Comparison of ENCODE assay signal across 27 mouse cellular contexts in the genomic region with DNA sequence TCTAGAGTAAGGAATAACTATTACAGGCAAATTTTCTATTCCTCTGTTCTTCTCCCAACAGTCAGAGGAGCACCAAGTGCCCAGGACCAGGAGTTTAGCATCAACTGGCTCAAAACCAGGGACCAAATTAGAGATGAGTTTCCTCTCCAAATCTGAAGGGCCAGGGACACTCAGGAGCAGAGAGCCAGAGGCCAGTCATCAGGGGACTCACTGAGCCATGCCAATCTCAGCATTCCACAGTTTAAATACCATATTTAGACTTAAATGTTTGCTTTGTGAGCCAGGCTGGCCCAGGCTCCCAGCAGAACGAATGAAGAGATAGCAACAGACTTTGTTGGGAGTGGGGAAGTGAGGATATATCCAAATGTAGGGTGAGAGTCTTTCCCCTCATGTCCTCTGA.
"Had no signal": no experiment of that assay in that cellular context is flagged by ENCODE, and none has a peak within 500 bp of the region (broad histone marks: within the 10 kb centered on the region; RNA-seq: fewer than 3 reads in every experiment).

No protein-coding gene starts in this region.

- ATAC-seq: hindbrain, embryonic 16.5 days; intestine, embryonic 16.5 days; liver, embryonic 12.5 days had no signal

- H3K36me3 ChIP-seq: heart, embryonic 13.5 days; heart, embryonic 15.5 days; hindbrain, embryonic 10.5 days; hindbrain, embryonic 12.5 days; kidney, embryonic 15.5 days; limb, embryonic 13.5 days; limb, embryonic 15.5 days; liver, embryonic 12.5 days had no signal

- H3K27ac ChIP-seq: gastrocnemius, adult 2 months; heart, adult 2 months; heart, embryonic 13.5 days; heart, embryonic 15.5 days; hindbrain, embryonic 10.5 days; hindbrain, embryonic 12.5 days; hindbrain, embryonic 14.5 days; kidney, embryonic 15.5 days; kidney, postnatal 0 days; limb, embryonic 13.5 days; limb, embryonic 15.5 days; liver, embryonic 12.5 days; liver, embryonic 14.5 days had no signal

- H3K9ac ChIP-seq: heart, embryonic 13.5 days; heart, embryonic 15.5 days; hindbrain, embryonic 12.5 days; hindbrain, embryonic 14.5 days; kidney, embryonic 15.5 days; limb, embryonic 13.5 days; limb, embryonic 15.5 days; liver, embryonic 12.5 days; liver, embryonic 14.5 days had no signal

- H3K9me3 ChIP-seq: heart, embryonic 13.5 days; heart, embryonic 15.5 days; hindbrain, embryonic 10.5 days; hindbrain, embryonic 12.5 days; kidney, embryonic 15.5 days; limb, embryonic 13.5 days; limb, embryonic 15.5 days; liver, embryonic 12.5 days had no signal

- DNase-seq: gastrocnemius, adult 2 months; gastrocnemius, postnatal 10 days; gastrocnemius, postnatal 25 days; heart, adult 2 months; heart, postnatal 4 days; kidney, adult 11 months; kidney, adult 2 months; kidney, adult 9 months; kidney, postnatal 14 days; kidney, postnatal 36 days; layer of hippocampus, adult 9-11 months; layer of hippocampus, postnatal 36 days; left cerebral cortex, postnatal 4 days had no signal

- H3K4me2 ChIP-seq: heart, embryonic 11.5 days; heart, embryonic 13.5 days; heart, embryonic 15.5 days; hindbrain, embryonic 12.5 days; hindbrain, embryonic 14.5 days; kidney, embryonic 15.5 days; limb, embryonic 13.5 days; limb, embryonic 15.5 days; liver, embryonic 12.5 days had no signal

- H3K4me3 ChIP-seq: gastrocnemius, adult 2 months; heart, adult 2 months; heart, embryonic 13.5 days; heart, embryonic 15.5 days; hindbrain, embryonic 10.5 days; hindbrain, embryonic 12.5 days; kidney, embryonic 15.5 days; limb, embryonic 13.5 days; limb, embryonic 15.5 days; liver, embryonic 12.5 days had no signal
